Mouse (Mus musculus): ENCODE data around the gene Exoc5.

DNA sequence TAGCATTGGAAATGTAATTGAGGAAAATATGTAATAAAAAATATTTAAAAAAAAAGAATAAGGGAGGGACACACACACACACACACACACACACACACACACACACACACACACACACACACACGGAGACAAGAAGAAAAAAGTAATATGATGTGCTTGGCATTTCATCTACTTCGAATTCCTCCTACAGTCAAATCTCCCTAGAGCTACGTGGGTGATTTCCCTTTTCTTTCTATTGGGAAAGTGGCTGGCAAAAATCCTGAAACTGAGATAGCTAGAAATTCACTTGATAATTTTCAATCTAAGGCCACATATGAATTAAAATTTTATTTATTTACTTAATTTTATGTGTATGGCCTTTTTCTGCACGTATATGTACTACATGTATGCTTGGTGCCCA is 20.8 kb downstream of the Exoc5 start:
- TF ChIP-seq CTCF (IDR thresholded peaks at IDR 0.05; ENCODE audit: low read depth) (no peak), EP300 (IDR thresholded peaks at IDR 0.05; ENCODE audit: low read depth) (no peak)

Measured in liver, embryonic 14.5 days (tissue).